Mouse (Mus musculus) bone marrow macrophage, adult 2 months (primary cell): ENCODE measurements at regions not wholly inside any gene's neighbourhood (a gene's known extent, or its start where the extent isn't known, plus 50 kb on each side); places are given as distances from the start of the nearest gene placed in this dataset.
"Not testable (repeated sequence)": the region's sequence is repeated elsewhere in the genome, so short reads cannot be mapped to it uniquely, and the experiment has no call there.

ENCODE experiments used
- H3K27ac ChIP-seq: 2 replicates; pipeline ENCODE4 v1.5.1; 2012; ENCODE audit warnings: low read depth, low read length; ENCODE audit not compliant: insufficient read depth
- H3K4me1 ChIP-seq: 2 replicates; pipeline ENCODE4 v1.6.1; 2012; ENCODE audit warnings: low read length; ENCODE audit not compliant: control insufficient read depth, insufficient read depth
- H3K4me3 ChIP-seq: 2 replicates; pipeline ENCODE4 v1.5.1; 2012; ENCODE audit warnings: mild to moderate bottlenecking, low read length, moderate library complexity; ENCODE audit not compliant: insufficient read depth
- CTCF ChIP-seq: IDR thresholded peaks from 2 replicates; pipeline ENCODE4 v1.5.1; 2012; ENCODE audit warnings: low read depth, mild to moderate bottlenecking, low read length, moderate library complexity
- POLR2A ChIP-seq: IDR thresholded peaks from 2 replicates; pipeline ENCODE4 v1.6.1; 2012; ENCODE audit warnings: mild to moderate bottlenecking, low read depth, low read length, borderline replicate concordance

- H3K4me1 ChIP-seq = no peaks in the 10 kb centered on the region
- no peak overlapping the region for H3K4me3 ChIP-seq
- no peak for TF ChIP-seq POLR2A
- no peak for TF ChIP-seq CTCF
- no peak overlapping the region for H3K27ac ChIP-seq
These were observed 299.6 kb downstream of the Chl1 start for GRCm38 (mm10) chr6:103809986-103810341.

- TF ChIP-seq CTCF = no peak
- no peak for TF ChIP-seq POLR2A
- Histone ChIP-seq H3K4me1 (no peaks in the 10 kb centered on the region), H3K27ac (no peak overlapping the region), H3K4me3 (no peak overlapping the region)
These were observed 300.1 kb downstream of the Chl1 start for GRCm38 (mm10) chr6:103810342-103811001.

- H3K27ac ChIP-seq, H3K4me3 ChIP-seq: not testable (repeated sequence)
These were observed 306.0 kb downstream of the Chl1 start for GRCm38 (mm10) chr6:103816396-103816795.

GRCm38 (mm10) chr6:103826042-103826441, 315.7 kb downstream of the Chl1 start:
- TF ChIP-seq CTCF (no peak), POLR2A (no peak)
- H3K27ac ChIP-seq = no peak overlapping the region
- no peak overlapping the region for H3K4me3 ChIP-seq
- H3K4me1 ChIP-seq = no peaks in the 10 kb centered on the region

More at GRCm38 (mm10) chr6:103816396-103816795, 306.0 kb downstream of the Chl1 start:
- H3K4me1 ChIP-seq = not testable (repeated sequence)

GRCm38 (mm10) chr6:103827623-103828022, 317.2 kb downstream of the Chl1 start:
- Histone ChIP-seq H3K4me3 (no peak overlapping the region), H3K4me1 (no peaks in the 10 kb centered on the region), H3K27ac (no peak overlapping the region)
- TF ChIP-seq POLR2A = no peak
- no peak for TF ChIP-seq CTCF

GRCm38 (mm10) chr6:103828866-103829265, 318.5 kb downstream of the Chl1 start:
- TF ChIP-seq CTCF (no peak), POLR2A (no peak)
- no peak overlapping the region for H3K4me3 ChIP-seq
- H3K4me1 ChIP-seq = no peaks in the 10 kb centered on the region
- H3K27ac ChIP-seq = no peak overlapping the region

GRCm38 (mm10) chr6:103832301-103832700, 321.9 kb downstream of the Chl1 start:
- TF ChIP-seq CTCF = no peak
- no peak for TF ChIP-seq POLR2A
- H3K27ac ChIP-seq = no peak overlapping the region

GRCm38 (mm10) chr6:103832808-103833207, 322.4 kb downstream of the Chl1 start:
- TF ChIP-seq CTCF (no peak), POLR2A (no peak)
- Histone ChIP-seq H3K4me1 (no peaks in the 10 kb centered on the region), H3K27ac (no peak overlapping the region), H3K4me3 (no peak overlapping the region)

More at GRCm38 (mm10) chr6:103832301-103832700, 321.9 kb downstream of the Chl1 start:
- H3K4me3 ChIP-seq = no peak overlapping the region
- no peaks in the 10 kb centered on the region for H3K4me1 ChIP-seq

- no peaks in the 10 kb centered on the region for H3K4me1 ChIP-seq
- H3K27ac ChIP-seq = no peak overlapping the region
- TF ChIP-seq CTCF = peak; percentile 37; the same call in 1 of the 2 replicates
- TF ChIP-seq POLR2A = no peak
- no peak overlapping the region for H3K4me3 ChIP-seq
These were observed 323.2 kb downstream of the Chl1 start for GRCm38 (mm10) chr6:103833501-103834132.

- no peak for TF ChIP-seq POLR2A
- TF ChIP-seq CTCF = no peak
- H3K4me3 ChIP-seq = no peak overlapping the region
These were observed 324.4 kb downstream of the Chl1 start for GRCm38 (mm10) chr6:103834726-103835229.

GRCm38 (mm10) chr6:103859787-103860186, 349.4 kb downstream of the Chl1 start:
- TF ChIP-seq CTCF (no peak), POLR2A (no peak)
- H3K4me3 ChIP-seq = no peak overlapping the region
- H3K4me1 ChIP-seq = no peaks in the 10 kb centered on the region
- no peak overlapping the region for H3K27ac ChIP-seq

More at GRCm38 (mm10) chr6:103834726-103835229, 324.4 kb downstream of the Chl1 start:
- H3K4me1 ChIP-seq = no peaks in the 10 kb centered on the region
- H3K27ac ChIP-seq = no peak overlapping the region
